Mouse (Mus musculus) MEL (cell line): ENCODE results near the gene Apol7e. TPM values are rescaled to one million over a fixed set of nuclear protein-coding genes. Genes with fewer than 3 reads are reported as not detected.
"Not testable (repeated sequence)": the region's sequence is repeated elsewhere in the genome, so short reads cannot be mapped to it uniquely, and the experiment has no call there.

Experiments used
- DNase-seq: peaks from one replicate; pipeline ENCODE4 v3.0.0; 2011; ENCODE audit warnings: low read depth, low spot score
- H3K27ac ChIP-seq: 2 replicates; pipeline ENCODE4 v1.5.1; 2012; ENCODE audit warnings: low read depth, mild to moderate bottlenecking, control low read depth, low read length, moderate library complexity; ENCODE audit not compliant: control insufficient read depth
- H3K27me3 ChIP-seq, 2 experiments: fragments of 150-350 bp in 1 of 2; sonication (generic) in 1 of 2; 2 replicates each; pipeline ENCODE4 v1.6.1; 2012; ENCODE audit warnings: low read length in 2 of 2, mild to moderate bottlenecking in 2 of 2, improper control_type of control experiment in 1 of 2, moderate library complexity in 1 of 2; ENCODE audit not compliant: insufficient read depth in 2 of 2, control insufficient read depth in 1 of 2
- H3K36me3 ChIP-seq, 2 experiments: 2 replicates each; pipeline ENCODE4 v1.6.1; 2012 to 2014; ENCODE audit warnings: low read length in 2 of 2, improper control_type of control experiment in 1 of 2, inconsistent platforms in 1 of 2, mild to moderate bottlenecking in 1 of 2; ENCODE audit not compliant: insufficient read depth in 2 of 2, control insufficient read depth in 1 of 2
- H3K4me1 ChIP-seq, 2 experiments: fragments of 150-350 bp in 1 of 2; sonication (generic) in 1 of 2; 2 replicates each; pipeline ENCODE4 v1.6.1; 2012; ENCODE audit warnings: low read length in 2 of 2, improper control_type of control experiment in 1 of 2, mild to moderate bottlenecking in 1 of 2; ENCODE audit not compliant: insufficient read depth in 2 of 2, control insufficient read depth in 1 of 2
- H3K4me3 ChIP-seq, 2 experiments: fragments of 150-350 bp in 1 of 2; sonication (generic) in 1 of 2; 2 replicates each; pipeline ENCODE4 v1.5.1; 2012; ENCODE audit warnings: low read depth in 2 of 2, low read length in 2 of 2, mild to moderate bottlenecking in 2 of 2, moderate library complexity in 2 of 2, control low read depth in 1 of 2, improper control_type of control experiment in 1 of 2; ENCODE audit not compliant: control insufficient read depth in 1 of 2, insufficient read depth in 1 of 2
- H3K79me2 ChIP-seq: 2 replicates; pipeline ENCODE4 v1.6.1; 2012; ENCODE audit warnings: mild to moderate bottlenecking, low read length, moderate library complexity; ENCODE audit not compliant: control insufficient read depth, poor library complexity, insufficient read depth
- H3K9ac ChIP-seq: 2 replicates; pipeline ENCODE4 v1.6.1; 2012; ENCODE audit warnings: low read depth, mild to moderate bottlenecking, control low read depth, low read length, moderate library complexity; ENCODE audit not compliant: control insufficient read depth, poor library complexity, severe bottlenecking
- H3K9me3 ChIP-seq: fragments of 150-350 bp; sonication (generic); replicated peaks from 2 replicates; pipeline ENCODE4 v1.6.1; 2012; ENCODE audit warnings: mild to moderate bottlenecking, low read length, improper control_type of control experiment, moderate library complexity; ENCODE audit not compliant: insufficient read depth
- polyA plus RNA-seq, 2 experiments: library from polyadenylated mRNA; stranded (reverse) in 1 of 2; unstranded in 1 of 2; fragments of >175 nt in 1 of 2; fragments of >200 nt in 1 of 2; gene quantifications; 2 replicates each; pipeline versions ENCODE4 v1.2.1 to v1.2.4; 2012; ENCODE audit warnings: low replicate concordance in 2 of 2, low read depth in 1 of 2; ENCODE audit not compliant: insufficient read length in 2 of 2, insufficient read depth in 1 of 2, missing spikeins in 1 of 2
- total RNA-seq: library from RNA; depleted of rRNA; stranded (reverse); fragments of 300-350 nt; gene quantifications from 2 replicates; pipeline ENCODE4 v1.2.3, GENCODE M21; 2012; rRNA removed

Gene Apol7e
- total RNA-seq (not detected in 2 replicates), polyA plus RNA-seq (not detected)

DNA sequence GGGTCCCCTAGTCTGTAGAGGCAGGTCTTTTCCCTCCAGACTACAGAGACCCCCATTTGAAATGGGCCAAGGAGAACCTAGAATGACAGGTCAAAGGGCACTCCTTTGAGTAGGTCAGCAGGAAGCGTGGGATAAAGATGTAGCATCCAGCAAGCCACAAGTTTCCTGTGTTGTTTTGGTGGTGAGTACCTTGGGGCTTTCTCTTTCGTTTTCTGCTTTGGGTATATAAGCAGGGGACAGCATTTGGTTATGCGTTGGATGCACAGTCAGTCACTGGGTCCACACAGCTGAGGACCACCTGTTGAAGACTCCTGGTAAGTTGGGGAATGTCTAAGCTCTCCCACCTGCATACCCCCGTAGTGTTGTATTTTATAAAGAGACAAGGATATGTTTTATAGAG lies at the start of gene Apol7e:
Apol7e (plus strand) TSS at position 202 of the 400 bp plus-strand sequence.
- not testable (repeated sequence) for H3K36me3 ChIP-seq, H3K79me2 ChIP-seq, H3K9me3 ChIP-seq, H3K9ac ChIP-seq, H3K4me3 ChIP-seq, H3K27me3 ChIP-seq, DNase-seq, H3K27ac ChIP-seq, H3K4me1 ChIP-seq

- not testable (repeated sequence) for H3K27ac ChIP-seq, H3K9me3 ChIP-seq, H3K36me3 ChIP-seq, H3K79me2 ChIP-seq, H3K4me3 ChIP-seq, H3K9ac ChIP-seq, H3K27me3 ChIP-seq, H3K4me1 ChIP-seq
- peak; percentile 7 for DNase-seq
Observed at GRCm38 (mm10) chr15:77651143-77651542, 47.5 kb upstream of the Apol7e start.

DNA sequence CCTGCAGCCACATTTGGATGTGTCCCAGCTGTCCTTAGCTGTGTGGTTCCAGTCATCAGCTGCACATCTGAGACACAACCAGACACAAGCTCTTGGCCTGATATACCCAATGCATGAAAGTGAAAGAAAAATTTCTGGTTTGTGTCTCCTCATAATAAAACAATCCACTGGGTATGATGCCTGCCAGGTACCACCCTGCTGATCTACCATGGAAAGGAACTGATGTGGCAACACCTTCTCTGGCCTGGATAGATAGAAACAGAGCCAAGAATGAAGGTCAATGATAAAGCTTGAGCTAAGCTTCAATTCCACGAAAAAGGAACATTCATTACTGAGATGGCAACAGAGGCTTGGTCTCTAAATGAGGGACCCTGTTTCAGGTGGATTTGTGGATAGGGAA lies 38.9 kb upstream of the Apol7e start:
- not testable (repeated sequence) for H3K27me3 ChIP-seq, DNase-seq, H3K9ac ChIP-seq, H3K4me1 ChIP-seq, H3K36me3 ChIP-seq, H3K4me3 ChIP-seq, H3K79me2 ChIP-seq, H3K9me3 ChIP-seq, H3K27ac ChIP-seq

- H3K9ac ChIP-seq, H3K79me2 ChIP-seq, H3K36me3 ChIP-seq, H3K4me3 ChIP-seq, H3K4me1 ChIP-seq, DNase-seq, H3K27ac ChIP-seq, H3K9me3 ChIP-seq, H3K27me3 ChIP-seq: not testable (repeated sequence)
Observed at GRCm38 (mm10) chr15:77661841-77662240, 36.8 kb upstream of the Apol7e start.

GRCm38 (mm10) chr15:77674081-77674480 lies 24.6 kb upstream of the Apol7e start:
- not testable (repeated sequence) for H3K9ac ChIP-seq, H3K27me3 ChIP-seq, H3K4me1 ChIP-seq, H3K27ac ChIP-seq, DNase-seq, H3K9me3 ChIP-seq, H3K36me3 ChIP-seq, H3K4me3 ChIP-seq, H3K79me2 ChIP-seq
